Mouse (Mus musculus) CD4-positive, CD25-positive, alpha-beta regulatory T cell, adult 4 months (primary cell): Measurements from ENCODE around the gene Enox1. TPM values are rescaled to one million over a fixed set of nuclear protein-coding genes. Genes with fewer than 3 reads are reported as not detected.

ENCODE experiments used
- ATAC-seq: one replicate; pipeline ENCODE4 v1.8.0; 2017
- polyA plus RNA-seq, 2 experiments: library from polyadenylated mRNA; unstranded; fragments of 100-300 nt; shearing (Covaris generic); gene quantifications; one replicate each; pipeline ENCODE4 v1.2.1; 2017

The Enox1 gene
- polyA plus RNA-seq, 2 experiments from 2014 or later = not detected

DNA sequence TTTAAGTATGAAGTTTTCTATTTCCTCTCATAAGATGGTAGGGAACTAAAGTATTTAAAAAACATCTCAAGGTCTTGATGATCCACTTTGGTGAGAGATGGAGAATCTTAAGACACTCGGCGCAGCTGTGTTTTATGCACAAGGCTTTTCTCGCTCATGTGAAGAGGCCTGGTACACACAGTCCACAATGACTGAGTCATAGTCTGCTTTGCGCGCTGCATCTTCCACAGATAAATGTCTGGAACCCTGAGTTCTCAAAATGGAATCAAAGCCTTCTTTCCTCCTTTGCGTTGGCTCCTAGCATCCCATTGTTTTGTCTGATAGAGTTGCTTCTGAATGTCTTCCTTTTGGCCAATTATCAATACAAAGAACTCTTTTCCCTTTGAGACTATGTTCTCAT is 119.0 kb downstream of the Enox1 start:
- no peak for ATAC-seq

DNA sequence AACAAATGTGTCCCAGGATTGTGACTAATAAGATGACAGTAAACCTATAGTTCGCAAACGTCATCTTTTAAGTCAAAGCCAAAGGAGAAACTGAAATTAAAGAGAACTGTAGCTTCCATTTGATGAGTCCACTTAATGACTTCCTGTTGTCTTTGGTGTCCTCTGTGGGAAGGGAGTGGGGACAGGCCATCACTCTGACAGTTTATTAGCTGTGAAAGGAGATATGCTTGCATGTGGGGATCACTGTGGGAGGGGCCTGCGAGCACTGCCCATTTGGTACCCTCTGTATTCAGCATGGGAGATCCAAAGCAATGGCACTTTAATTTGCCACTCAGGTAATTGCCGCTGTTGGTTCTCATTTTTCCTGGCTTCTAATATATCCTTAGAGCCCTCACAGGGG is 122.6 kb downstream of the Enox1 start:
- no peak for ATAC-seq

DNA sequence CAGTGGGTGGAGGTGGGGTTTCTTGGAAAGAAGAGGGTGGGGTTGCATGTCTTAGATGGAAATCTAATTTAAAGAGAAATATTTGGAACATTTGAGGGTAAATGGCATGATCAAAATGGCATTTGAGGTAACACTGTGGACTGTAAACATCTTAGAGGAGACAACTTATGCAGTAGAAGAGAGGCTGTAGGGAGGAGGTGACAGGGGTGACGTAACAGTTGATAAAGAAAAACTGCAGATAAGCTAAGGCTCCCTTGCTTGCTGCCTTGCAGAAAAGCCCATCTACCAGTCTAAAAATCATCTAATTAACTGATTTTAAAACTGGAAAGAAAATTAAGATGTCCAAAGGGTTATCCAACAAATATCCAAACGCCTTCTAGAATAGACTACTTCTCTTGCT is 123.9 kb downstream of the Enox1 start:
- ATAC-seq = no peak

DNA sequence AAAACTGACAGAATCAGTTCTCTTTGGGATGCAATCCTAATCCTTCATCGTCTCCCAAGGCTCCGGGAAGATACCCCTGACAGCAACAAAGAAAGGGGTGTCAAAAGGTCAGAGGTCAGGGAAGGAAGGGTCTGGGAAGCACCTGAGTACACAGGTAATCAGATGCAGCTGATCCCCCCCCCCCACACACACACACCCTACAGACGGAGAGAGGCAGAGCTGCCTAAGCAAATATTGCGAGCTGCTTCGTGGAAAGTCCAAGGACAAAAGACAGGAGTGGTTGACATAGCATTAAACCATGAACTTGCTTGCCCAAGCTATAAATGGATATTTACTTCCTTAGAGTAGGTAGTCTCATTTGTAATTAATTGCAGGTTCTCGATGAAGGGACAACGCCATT is 124.3 kb downstream of the Enox1 start:
- no peak for ATAC-seq

DNA sequence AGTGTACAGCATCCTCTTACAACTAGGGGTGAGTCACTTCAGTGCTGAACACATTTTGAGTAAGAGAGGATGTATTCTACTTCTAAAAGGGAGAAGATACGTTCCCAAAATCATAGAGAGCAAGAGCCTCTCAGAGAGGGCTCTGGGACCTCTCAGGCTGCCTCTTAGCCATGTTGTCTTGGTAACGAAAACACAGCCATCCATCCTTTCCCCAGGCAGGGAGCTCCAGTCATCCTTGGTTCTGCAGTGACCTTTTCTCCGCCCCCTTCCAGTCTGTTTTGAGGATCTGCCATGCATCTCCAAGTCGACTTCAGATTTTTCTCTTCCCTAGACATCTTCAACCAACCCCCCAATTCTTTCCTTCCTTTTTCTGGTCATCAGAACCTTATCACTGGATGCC is 127.4 kb downstream of the Enox1 start:
- ATAC-seq = no peak

DNA sequence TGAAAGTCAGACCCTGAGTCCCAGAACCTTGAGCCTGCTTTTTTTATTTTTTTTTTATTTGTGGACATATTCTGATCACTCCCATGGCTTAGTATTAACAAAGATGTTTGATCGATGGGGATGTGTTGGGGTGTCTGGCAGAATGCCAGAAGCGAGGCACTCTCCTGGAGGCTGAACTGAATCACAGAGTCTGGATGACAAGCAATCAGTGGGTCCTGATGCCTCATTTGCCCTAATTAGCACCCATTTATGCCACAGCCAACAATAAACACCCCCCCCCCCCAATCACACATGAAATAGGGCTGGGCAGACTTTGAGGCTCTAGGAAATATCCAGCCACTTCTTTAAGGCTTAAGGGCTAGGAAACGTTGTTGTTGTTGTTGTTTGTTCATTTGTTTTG is 128.9 kb downstream of the Enox1 start:
- ATAC-seq = no peak

DNA sequence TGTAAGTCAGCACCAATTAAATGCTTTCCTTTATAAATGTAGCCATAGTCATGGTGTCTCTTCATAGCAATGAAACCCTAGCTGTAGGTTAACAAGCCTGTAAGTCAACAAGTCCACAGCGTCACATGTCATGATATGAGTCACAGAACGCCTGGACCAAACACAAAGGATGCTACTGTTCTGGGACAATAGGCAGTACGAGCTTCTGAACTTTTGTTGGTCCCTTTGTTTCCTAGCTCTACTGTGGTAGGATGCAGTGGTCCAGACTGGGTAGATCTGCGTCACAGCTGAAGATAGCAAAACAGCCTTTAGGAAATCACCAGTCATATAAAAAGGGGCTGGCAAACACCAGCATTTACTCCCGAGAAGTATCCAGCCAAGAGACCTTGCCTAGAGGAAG is 135.2 kb downstream of the Enox1 start:
- no peak for ATAC-seq

DNA sequence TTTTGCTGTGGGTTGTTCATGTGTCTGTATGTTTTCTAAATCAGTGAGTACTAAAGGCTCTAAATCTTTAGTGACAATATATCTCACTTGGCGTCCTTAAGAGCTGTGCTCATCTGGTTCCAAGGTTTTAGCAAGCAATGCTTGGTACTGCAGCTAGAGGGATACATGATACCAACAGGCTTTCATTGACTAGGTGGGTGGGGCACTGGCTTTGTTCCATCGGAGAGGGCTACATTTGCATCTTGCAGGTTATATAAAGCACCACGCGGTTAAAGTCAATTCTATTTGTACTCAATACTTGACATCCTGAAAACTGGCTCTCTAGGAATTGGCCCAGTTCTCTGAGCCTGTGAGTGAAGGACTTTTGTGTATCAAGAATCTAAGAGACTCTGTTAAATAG is 140.5 kb downstream of the Enox1 start:
- ATAC-seq = no peak

DNA sequence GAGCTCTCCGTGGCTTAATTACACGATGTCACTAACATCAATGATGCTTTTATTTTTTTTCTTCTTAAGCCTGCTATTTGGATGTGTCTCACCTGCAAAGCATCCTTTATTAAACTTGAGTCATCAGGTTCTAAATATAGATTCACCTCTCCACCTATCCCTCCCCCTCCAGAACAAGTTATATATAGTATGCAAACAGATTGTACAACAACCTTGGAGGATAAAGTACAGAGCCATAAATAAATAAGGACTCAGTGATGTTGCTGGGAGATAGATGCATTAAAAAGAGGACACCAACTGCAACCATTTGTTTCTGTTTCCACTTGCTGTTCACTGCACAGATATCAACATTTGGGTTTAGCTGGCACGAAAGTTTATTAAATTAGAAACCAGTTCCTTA is 141.8 kb downstream of the Enox1 start:
- ATAC-seq = no peak

DNA sequence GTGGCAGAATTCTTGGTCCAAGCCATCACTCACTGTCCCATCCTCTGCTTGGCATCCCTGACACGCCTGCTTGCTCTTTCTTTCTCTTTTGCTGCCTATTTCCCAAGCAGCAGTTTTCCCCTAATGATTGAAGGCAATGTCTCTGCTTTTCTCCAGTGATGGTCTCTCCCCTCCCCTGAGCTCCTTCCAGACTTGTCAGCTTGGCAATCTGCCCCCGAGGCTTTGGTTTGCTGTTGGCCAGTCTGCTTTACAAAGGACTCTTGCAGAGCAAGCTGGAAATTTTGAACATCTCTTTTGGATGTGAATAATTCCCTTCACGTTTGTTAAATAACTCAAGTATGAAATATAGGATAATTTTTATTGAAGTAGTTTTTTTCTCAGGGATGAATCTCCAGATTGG is 153.0 kb downstream of the Enox1 start:
- no peak for ATAC-seq

DNA sequence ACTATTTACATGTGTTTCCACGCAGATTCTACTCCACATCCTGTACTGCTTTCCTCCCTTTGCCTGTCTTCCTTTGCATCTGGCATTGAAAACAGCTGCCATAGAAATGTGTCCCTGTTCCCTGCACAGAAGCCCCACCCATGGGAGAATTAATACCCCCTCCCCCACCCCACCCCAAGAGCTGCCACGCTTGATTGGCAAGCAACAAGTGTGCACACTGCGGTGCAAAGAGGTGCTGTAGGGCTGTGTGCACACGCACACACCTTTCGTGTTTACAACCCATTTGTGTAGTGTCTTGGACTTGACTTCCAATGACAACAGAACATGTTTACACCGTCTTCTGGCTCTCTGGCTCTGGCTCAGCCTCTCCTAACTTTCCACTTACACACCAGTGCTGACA is 154.9 kb downstream of the Enox1 start:
- ATAC-seq = no peak

DNA sequence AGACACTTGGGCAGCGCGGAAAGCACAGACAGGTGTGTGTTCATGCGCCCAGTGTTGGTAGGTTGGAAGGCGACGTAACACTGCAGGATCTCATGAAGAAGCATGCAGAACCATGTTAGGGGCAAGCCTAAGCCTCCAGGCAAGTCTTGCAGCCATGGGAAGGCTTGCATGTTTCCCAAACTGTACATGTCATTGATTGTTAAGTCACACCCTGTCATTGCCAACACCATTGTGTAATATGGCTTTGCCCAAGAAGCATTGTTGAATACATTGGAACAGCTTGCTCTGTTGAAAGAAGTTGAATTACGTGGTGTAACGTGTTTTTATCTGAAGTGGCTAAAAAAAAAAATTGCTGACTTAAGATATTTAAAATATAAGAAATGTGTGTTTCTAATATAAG is 162.8 kb downstream of the Enox1 start:
- ATAC-seq = no peak

DNA sequence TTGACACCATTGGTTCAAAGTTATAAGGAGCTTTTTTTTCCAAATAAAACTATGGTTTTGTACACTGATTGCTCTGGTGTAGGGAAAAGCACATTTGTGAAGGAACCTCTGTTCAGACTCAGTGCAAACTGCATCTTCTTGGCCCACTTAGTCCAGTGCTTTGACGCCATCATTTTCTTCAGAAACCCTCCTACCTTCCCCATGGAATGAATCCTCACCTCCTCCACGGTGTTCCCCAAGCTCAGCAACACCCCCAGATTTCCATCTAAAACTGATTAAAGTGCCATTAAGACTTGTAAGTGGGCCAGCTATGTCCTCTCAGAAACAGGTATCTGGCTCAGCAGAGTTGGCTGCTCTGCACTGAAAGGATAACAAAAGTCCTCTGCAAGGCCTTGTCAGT is 167.8 kb downstream of the Enox1 start:
- ATAC-seq = no peak

DNA sequence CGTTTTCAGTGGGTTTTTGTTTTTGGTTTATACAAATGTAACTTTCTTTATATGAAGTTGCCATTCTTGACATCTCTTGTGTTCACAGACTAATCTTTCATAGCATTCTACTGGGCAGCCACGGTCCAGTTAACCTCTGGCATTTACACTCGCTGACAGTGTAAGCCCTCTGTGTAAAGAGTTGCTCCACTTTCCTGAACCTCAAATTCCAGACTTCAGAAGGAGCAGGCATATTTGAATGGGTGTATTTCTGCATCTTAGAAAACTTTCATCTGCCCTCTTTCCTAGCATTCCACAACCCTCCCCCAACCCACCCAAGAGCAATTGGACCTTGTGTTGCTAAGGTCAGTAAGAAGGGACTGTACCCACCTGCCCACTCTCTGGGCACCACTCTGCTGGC is 171.1 kb downstream of the Enox1 start:
- no peak for ATAC-seq

DNA sequence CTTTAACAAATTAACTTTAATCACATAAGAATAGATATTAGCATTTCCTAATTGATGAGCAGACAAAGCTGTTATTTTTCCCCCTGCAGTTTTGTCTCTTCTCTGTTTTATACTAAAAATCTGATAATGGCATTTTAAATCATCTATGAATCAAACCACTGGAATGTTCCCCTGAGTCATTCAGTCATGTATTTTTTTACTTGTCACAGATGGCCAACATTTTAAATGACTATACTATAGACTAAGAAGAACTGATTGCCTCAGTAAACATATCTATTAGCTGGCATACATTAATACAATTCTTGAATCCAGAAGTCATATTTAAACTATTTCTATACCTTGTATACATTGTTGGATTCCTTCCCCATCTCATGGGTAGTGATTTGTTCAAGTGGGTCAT is 173.2 kb downstream of the Enox1 start:
- no peak for ATAC-seq

DNA sequence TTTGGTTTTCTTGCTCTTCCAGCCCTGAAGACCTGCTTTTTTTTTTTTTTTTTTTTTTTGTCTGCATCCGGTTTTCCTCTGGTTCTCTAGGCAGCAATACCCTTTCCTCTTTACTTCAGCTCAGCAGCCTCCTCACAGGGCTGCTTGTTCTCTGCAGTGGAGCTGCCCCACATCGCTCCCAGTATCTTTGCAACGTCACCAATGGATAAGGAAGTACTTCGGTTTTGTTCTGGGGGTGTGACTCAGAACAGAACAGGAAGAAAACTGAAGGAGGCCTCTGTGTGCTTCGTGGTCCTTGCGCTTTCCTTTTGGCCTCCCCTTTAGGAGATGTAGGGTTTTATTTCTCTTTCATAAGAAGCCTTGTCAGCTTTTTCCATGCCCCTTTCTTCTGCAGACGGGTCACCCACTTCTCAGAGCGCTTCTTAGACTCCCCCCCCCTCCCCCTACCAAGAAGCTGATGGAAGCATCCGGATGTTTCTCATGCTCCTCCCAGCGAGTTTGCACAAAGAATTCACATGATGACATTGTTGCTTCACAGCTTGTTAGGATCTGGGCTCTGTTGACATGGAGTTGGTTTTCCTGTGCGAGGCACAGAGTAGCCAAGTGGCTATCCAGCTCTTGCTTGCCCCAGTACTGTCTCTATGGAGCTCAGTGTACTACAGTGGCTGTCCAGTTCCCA is 187.2 kb downstream of the Enox1 start:
- no peak for ATAC-seq

DNA sequence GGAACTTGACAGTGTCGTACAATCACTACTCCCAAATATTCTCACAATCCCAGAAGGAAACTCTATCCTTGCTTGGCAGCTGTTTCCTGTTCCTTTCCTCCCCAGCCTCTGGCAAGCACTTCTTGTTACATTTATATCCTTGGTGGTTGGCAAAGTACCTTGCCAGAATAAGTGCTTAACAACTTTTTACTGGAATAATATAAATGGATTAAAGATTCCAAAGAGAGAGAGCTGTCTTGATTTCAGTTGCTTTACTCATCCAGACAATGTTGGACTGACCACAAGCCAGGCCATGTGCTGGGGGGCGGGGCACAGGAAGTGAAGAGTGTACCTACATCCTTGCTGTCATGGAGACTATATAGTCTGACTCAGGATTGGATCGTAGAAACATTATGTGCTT is 189.7 kb downstream of the Enox1 start:
- ATAC-seq = no peak

DNA sequence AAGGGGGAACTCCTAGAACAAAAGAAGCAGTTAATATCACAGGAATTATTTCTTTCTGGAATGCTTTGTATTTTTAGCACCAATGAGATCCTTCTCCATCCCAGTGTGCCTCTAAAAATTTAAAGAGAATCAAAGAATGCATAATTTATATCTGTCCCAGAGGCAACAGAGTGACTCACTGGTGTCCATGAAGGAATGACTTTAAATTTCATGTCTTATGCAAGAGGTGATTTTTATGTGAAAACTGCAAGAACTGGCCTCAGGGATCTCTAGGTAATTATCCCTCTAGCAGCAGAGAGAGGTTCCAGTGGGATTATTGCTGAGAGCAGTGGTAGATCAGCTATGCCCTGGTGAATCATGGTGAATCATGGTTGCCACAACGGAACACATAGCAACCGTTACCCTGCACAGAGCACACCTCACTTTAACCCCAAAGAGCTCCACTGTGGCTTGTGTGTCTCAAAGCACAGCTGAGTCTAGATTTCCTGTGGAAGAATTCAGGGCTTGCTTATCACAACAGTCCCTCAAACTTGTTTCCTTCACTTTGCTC is 195.3 kb downstream of the Enox1 start:
- ATAC-seq = no peak

DNA sequence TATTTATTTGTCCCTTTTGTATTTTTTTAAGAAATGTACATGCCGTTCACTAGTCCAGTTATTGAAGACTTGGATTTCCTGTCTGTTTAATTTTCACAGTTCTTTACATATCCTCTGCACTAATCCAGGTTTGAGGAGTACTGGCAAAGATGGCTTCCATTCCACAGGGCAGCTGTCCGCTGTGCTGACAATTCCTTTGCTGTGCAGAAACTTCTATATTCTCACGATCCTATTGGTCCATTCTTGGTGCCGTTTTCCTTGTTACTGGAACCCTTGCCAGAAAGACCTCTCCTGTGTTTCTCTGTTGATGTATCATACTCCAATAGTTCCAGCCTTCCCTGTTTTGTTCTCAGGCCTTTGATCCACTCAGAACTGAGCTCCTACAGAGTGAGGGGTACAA is 206.1 kb downstream of the Enox1 start:
- ATAC-seq = no peak

DNA sequence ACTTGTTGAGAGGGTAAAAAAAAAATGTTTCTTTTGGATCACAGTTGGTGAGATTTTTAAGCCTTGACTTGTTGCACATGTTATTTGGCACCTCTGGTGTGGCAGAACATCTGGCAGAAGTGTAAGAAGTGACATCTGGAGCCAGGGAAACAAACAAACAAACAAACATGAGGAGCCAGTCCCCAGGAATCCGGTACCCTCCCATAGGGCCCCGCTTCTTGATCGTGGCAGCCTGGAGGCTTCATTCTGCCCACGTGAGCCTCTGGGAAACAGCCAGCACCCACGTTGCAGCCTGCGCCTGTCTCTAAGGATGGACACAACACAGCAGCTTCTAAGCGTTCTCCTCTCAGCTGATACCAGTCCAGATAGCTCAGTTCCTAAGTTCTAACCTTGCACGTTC is 211.8 kb downstream of the Enox1 start:
- ATAC-seq = no peak

DNA sequence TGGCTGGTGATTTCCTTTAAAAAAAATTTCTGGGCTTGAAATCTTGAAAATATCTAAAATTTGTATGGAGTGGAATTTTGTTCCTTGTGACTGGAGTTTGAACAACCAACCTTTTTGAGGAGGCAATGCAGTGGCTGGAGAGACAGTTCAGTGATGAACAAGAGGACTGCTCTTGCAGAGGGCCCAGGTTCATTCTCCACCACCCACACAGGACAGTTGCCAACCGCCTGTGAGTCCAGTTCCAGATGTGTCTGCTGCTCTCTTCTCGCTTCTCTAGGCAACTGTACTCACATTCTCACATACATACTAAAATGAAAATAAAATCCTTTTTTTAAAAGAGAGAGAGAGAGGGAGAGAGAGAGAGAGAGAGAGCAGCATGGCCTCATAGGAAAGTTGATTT is 212.5 kb downstream of the Enox1 start:
- no peak for ATAC-seq

DNA sequence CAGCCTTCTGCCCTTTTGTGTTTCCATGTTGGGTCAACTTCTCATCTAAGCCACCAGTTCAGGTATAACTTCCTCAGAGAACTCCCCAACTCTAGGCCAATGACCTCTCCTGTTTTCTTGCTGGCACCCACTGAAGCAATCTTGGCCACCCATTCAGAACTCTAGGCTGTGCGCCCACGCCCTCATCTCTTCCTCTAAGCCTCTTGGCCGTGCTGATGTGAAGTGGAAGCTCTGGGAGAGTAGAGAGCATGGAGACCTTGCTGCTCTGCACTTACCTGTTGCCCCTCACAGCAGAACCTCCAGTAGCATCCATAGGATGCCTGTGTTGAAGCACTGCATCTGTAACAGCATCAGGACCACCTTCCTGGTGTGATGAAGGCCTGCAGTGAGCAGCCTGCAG is 214.0 kb downstream of the Enox1 start:
- ATAC-seq = no peak

DNA sequence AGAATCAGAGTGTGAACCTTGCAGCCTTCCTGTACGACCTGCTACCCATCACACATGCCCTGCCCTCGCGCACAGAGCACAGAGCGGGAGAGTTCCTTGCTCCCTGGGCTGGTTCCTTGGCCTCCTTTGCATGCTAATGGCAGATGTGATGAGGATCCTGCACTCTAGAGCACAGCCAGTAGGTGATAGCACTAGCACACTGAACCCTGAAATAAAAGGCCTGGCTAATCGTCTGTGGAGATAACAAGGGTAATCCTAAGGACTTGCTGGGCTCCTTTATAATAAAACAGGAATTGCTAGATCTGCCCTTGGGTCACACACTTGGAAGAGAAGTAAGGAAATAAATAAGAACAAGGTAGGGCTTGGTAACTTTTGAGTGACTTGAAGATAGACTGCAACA is 215.4 kb downstream of the Enox1 start:
- ATAC-seq = no peak

DNA sequence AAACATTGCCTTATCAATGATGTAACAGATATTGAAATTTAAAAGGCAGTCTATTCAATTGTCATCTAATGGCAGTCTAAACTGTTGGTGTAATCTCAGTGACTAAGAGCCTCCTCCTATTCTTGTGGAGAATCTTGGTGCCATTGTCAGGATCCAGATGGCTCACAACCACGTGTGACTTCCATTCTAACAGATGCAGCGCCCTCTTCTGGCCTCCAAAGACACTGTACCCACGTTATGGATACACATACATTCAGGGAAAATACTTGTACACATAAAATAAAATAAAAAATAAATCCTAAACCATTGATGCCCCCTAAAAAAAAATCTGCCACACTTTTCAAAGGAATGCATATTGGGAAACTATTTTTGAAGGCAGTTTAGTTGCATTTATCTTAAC is 216.6 kb downstream of the Enox1 start:
- ATAC-seq = no peak

DNA sequence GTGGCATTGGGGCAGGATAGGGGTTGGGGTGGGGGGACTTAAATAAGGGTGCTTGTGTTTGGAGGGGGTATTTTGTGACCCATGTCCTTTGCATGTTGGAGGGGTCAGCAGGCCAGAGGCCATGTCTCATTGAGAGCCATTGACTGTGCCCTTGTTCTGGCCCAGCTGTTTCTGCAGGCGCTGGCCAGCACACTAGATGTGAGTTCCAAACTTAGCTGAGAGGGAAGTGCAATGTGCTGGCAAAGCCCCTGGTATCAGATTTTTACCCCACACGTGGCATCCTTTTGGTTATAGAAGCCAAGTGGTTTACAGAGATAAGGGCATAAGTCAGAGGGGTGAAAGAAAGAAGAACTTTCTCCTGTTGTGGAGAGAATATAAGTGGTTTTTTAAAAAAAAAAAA is 218.5 kb downstream of the Enox1 start:
- no peak for ATAC-seq
